Mouse (Mus musculus) adrenal gland, postnatal 0 days (tissue): ENCODE data around the gene Zdhhc25. TPM values are rescaled to one million over a fixed set of nuclear protein-coding genes. Genes with fewer than 3 reads are reported as not detected.

ENCODE experiments used
- polyA plus RNA-seq: library from polyadenylated mRNA; unstranded; fragments of >200 nt; fragmentation: Nextera tagmentation; extraction: Ambion mirVana; gene quantifications from 2 replicates; pipeline ENCODE4 v1.2.1, GENCODE M21; 2015

Zdhhc25 gene
- polyA plus RNA-seq: not detected in 2 replicates

GRCm38 (mm10) chr15:88600002-88600401, at the start of gene Zdhhc25:
Gene Zdhhc25, plus strand, starts transcription at chr15:88600302.

Other genes starting within 250 kb of the Zdhhc25 start
- gene Brd1, start 133.9 kb downstream of the Zdhhc25 start, polyA plus RNA-seq: 8.1 and 10.9 TPM in 2 replicates
- 3.0 and 3.3 TPM in 2 replicates for gene Zbed4, start 151.4 kb downstream of the Zdhhc25 start, polyA plus RNA-seq
- 8.8 and 11.5 TPM in 2 replicates for gene Alg12, start 219.0 kb downstream of the Zdhhc25 start, polyA plus RNA-seq
- 33.1 and 44.2 TPM in 2 replicates for gene Creld2, start 219.3 kb downstream of the Zdhhc25 start, polyA plus RNA-seq